Mouse (Mus musculus) limb, embryonic 10.5 days (tissue): Measurements from ENCODE around the gene Dpy19l1. TPM values are rescaled to one million over a fixed set of nuclear protein-coding genes. Genes with fewer than 3 reads are reported as not detected.

Source experiments
- DNase-seq: peaks from one replicate; pipeline ENCODE4 v3.0.0-alpha.2; 2017; ENCODE audit warnings: low spot score
- H3K27ac ChIP-seq: fragments of 300-500 bp; sonication (generic); 2 replicates; pipeline ENCODE4 v1.5.1; 2016; ENCODE audit warnings: mild to moderate bottlenecking
- H3K27me3 ChIP-seq: fragments of 300-500 bp; sonication (generic); 2 replicates; pipeline ENCODE4 v1.6.1; 2016; ENCODE audit warnings: low read depth, mild to moderate bottlenecking; ENCODE audit not compliant: poor library complexity, severe bottlenecking
- H3K36me3 ChIP-seq: fragments of 300-500 bp; sonication (generic); 2 replicates; pipeline ENCODE4 v1.6.1; 2016; ENCODE audit warnings: mild to moderate bottlenecking, moderate library complexity
- H3K4me1 ChIP-seq: fragments of 300-500 bp; sonication (generic); 2 replicates; pipeline ENCODE4 v1.6.1; 2016
- H3K4me3 ChIP-seq: fragments of 300-500 bp; sonication (generic); 2 replicates; pipeline ENCODE4 v1.5.1; 2016; ENCODE audit warnings: mild to moderate bottlenecking, moderate library complexity
- H3K9me3 ChIP-seq: fragments of 300-500 bp; sonication (generic); replicated peaks from 2 replicates; pipeline ENCODE4 v1.6.1; 2016; ENCODE audit warnings: mild to moderate bottlenecking
- WGBS: fragments of 180-500 bp; shearing (Covaris S2); methylation state at CpG from one replicate; pipeline ENCODE4 v1.1.7; 2016; 5-methylcytosine and 5-hydroxymethylcytosine counted together
- polyA plus RNA-seq: library from polyadenylated mRNA; unstranded; fragments of >200 nt; fragmentation: Nextera tagmentation; extraction: Ambion mirVana; gene quantifications from 2 replicates; pipeline ENCODE4 v1.2.1, GENCODE M21; 2016

Gene Dpy19l1
- polyA plus RNA-seq, 1 experiment from 2014 or later = 8.6 TPM

DNA sequence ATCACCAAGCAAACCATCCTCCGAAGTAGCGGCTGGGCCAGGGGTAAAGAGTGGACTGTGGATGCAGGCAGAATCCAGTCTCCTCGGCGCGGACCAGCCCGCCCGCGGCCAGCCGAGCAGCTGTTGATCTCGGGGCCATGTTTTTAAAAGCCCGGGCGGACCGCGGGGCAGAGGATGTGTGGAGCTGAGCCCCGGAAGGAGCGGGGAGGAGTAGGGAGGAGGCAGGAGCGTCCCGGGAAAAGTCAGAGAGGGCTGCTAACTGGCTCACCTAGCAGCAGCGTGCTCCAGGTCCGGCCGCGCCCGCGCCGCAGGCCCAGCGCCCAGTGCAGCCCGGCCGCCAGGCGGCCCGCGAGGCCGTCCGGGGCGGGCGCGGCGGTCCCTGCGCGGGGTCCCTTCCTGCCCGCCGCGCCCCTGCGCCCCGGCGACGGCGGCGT is 352 bp downstream of the Dpy19l1 start:
- Histone ChIP-seq H3K4me3 (peak overlapping the region; percentile 77), H3K9me3 (no peaks in the 10 kb centered on the region), H3K27ac (peak overlapping the region; percentile 93), H3K4me1 (peaks cover 13% of the 10 kb centered on the region), H3K27me3 (no peaks in the 10 kb centered on the region), H3K36me3 (no peaks in the 10 kb centered on the region)
- DNase-seq = no peak
- WGBS = 7% methylated on average over 46 of the region's 48 CpGs

DNA sequence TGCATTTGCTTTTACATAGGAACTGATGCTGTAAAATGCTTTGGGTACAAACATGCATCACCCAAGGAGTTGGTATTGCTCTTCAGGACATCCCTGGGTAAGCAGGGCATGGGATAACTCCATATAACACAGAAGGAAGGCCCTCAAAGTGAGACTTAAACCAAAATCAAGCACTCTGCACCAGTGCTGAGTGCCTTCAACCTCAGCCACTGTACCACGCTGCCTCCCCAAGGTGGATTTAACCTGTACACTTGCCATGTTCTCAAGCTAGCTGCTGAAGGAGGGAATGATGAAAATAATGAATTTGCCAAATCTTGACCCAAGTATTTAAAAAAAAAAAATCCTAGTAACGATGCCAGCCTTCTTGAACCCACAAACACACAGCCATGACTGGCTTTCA is 1.3 kb downstream of the Dpy19l1 start:
- no peak overlapping the region for H3K27ac ChIP-seq
- no peaks in the 10 kb centered on the region for H3K27me3 ChIP-seq
- H3K4me1 ChIP-seq = peaks cover 13% of the 10 kb centered on the region
- DNase-seq = no peak
- 62% methylated on average over 2 of the region's 2 CpGs for WGBS
- no peaks in the 10 kb centered on the region for H3K9me3 ChIP-seq
- H3K4me3 ChIP-seq = peak overlapping the region; percentile 77
- H3K36me3 ChIP-seq = no peaks in the 10 kb centered on the region

DNA sequence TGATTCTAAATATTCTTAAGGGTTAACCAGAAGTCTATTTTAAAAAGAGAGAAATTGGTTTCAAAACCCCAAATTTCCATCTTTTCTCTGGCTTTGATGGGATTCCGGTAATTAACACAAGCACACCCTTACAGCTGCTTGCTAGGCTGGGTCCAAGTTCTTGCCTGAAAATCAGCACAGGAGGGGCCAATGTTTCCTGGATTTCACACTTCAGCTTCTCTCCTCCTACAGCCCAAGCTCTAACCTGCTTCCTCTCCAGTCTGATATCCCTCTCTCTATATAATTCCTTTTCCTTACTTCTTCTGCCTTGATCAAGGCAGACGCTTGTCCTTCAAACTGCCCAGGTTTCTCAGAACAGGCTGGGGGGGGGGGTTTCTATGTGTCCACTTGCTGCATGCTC is 6.7 kb downstream of the Dpy19l1 start:
- 92% methylated on average over 2 of the region's 2 CpGs for WGBS
- Histone ChIP-seq H3K9me3 (no peaks in the 10 kb centered on the region), H3K27me3 (no peaks in the 10 kb centered on the region), H3K36me3 (no peaks in the 10 kb centered on the region), H3K4me3 (no peak overlapping the region), H3K4me1 (peaks cover 4% of the 10 kb centered on the region; the same call in 1 of the 2 replicates), H3K27ac (no peak overlapping the region)
- DNase-seq = no peak

DNA sequence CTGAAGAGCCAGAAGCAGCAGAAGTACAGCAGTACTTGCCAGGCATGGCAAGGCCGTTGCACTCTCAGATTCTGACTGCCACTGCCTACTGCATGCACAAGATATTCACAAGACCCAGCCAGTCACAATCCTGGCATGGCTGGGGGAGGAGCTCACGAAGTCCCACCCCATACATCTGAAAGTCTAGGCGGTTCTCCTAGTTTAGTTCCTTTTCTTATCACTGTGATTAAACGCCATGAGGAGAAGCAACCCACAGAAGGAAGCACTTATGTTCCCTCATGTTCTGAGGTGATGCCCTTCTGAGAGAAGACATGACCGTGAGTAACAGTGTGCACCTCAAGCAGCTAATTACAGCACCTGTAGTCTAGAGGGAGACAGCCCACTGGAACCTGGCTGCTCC is 12.4 kb downstream of the Dpy19l1 start:
- WGBS = 87% methylated on average over 5 of the region's 5 CpGs
- H3K36me3 ChIP-seq = no peaks in the 10 kb centered on the region
- no peak overlapping the region for H3K4me3 ChIP-seq
- H3K27ac ChIP-seq = no peak overlapping the region
- H3K9me3 ChIP-seq = no peaks in the 10 kb centered on the region
- no peak for DNase-seq
- H3K27me3 ChIP-seq = no peaks in the 10 kb centered on the region
- H3K4me1 ChIP-seq = no peaks in the 10 kb centered on the region

DNA sequence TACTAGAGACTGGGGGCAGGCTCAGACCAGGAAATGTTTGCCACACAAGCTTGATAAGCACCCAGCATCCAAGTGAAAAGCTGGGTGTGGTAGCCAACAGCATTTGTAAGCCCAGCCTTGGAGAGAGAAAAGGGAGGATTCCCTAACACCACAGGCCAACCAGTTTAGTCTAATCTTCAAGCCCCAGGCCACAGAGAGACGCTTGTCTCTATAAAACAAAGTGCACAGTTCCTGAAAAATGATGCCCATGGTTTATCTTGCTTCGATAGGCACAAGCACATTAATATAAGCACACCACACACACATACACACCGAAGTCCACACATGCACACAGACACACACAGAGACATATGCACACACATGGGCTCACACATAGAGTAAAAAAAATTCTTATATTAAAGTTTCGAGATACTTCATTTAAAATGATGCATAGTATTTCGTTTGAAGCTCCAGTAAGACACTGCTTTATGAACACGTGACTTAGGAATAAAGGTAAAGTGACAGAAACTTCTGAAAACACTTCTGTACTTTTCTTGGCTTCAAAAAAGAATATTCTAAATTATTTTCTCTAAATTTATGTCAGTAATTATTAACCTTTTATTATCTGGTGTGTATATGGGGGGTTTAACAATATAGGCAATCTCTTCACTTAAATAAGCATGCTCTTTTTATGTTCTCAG is 14.4 kb downstream of the Dpy19l1 start:
- Histone ChIP-seq H3K27ac (no peak overlapping the region), H3K27me3 (no peaks in the 10 kb centered on the region), H3K4me3 (no peak overlapping the region), H3K36me3 (no peaks in the 10 kb centered on the region), H3K9me3 (no peaks in the 10 kb centered on the region), H3K4me1 (no peaks in the 10 kb centered on the region)
- no peak for DNase-seq
- 92% methylated on average over 6 of the region's 6 CpGs for WGBS

DNA sequence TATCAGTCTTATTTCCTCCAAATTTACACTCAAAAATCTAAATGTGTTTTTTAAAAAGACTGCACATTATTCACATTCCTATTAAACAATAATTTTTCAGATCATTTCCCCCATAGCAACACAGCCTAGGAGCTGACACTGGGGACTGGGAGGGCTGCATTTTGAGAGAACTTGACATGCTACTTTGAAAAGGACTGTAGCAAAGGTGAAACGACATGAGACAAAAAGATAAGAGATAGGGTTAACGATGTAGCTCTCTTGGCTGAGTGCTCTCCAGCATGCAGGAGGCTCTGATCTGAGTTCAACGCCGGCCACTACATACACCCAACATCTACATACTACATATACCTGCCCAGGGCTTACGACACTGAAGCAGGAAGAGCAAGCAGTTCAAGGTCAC is 20.6 kb downstream of the Dpy19l1 start:
- 87% methylated on average over 5 of the region's 5 CpGs for WGBS
- Histone ChIP-seq H3K4me3 (no peak overlapping the region), H3K9me3 (no peaks in the 10 kb centered on the region)

DNA sequence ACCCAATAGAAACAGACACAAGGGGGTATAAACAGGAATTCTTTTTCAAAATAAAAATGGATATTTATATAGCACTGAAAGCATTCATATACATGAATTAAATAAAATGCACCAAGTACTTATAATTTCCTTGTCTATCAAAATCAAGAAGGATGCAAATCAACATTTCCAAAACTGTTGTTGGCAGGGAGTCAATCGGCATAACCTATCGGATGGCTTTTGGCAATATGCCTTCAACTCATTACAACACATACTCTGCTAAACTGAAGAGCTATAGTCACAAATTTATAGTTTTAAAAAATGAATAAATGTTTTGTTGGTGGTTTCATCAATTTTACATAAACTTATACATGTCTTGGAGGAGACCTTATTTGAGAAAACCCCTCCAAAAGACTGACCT is 25.7 kb downstream of the Dpy19l1 start:
- H3K4me3 ChIP-seq = no peak overlapping the region
- H3K4me1 ChIP-seq = no peaks in the 10 kb centered on the region
- WGBS = 95% methylated on average over 2 of the region's 2 CpGs
- no peaks in the 10 kb centered on the region for H3K9me3 ChIP-seq
- H3K27ac ChIP-seq = no peak overlapping the region
- no peak for DNase-seq
- H3K36me3 ChIP-seq = peaks cover 22% of the 10 kb centered on the region
- H3K27me3 ChIP-seq = no peaks in the 10 kb centered on the region

More for the DNA sequence above, 20.6 kb downstream of the Dpy19l1 start:
- H3K27ac ChIP-seq = no peak overlapping the region
- no peak for DNase-seq
- peaks cover 22% of the 10 kb centered on the region for H3K36me3 ChIP-seq
- H3K4me1 ChIP-seq = no peaks in the 10 kb centered on the region
- H3K27me3 ChIP-seq = no peaks in the 10 kb centered on the region

DNA sequence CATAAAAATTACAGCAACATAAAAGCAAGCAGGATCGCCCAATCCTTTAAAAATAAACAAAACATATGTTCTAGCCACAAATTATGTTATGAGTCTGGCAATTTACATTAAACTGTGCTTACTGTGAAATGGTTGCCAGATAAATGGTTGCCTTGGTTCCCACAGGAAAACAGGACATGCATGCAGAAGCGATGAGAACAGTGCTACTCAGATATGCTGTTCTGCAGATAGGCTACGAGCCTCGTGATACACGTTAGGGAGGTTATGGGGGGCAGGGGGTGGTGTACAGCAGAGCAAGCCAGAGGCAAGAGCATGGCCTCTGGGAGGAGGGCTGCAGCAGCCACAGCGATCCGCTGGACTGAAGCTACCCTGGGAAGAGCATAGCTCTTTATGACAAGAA is 29.1 kb downstream of the Dpy19l1 start:
- no peak for DNase-seq
- Histone ChIP-seq H3K27ac (no peak overlapping the region), H3K9me3 (no peaks in the 10 kb centered on the region), H3K4me1 (no peaks in the 10 kb centered on the region), H3K27me3 (no peaks in the 10 kb centered on the region), H3K4me3 (no peak overlapping the region), H3K36me3 (peaks cover 8% of the 10 kb centered on the region)
- 94% methylated on average over 7 of the region's 7 CpGs for WGBS

DNA sequence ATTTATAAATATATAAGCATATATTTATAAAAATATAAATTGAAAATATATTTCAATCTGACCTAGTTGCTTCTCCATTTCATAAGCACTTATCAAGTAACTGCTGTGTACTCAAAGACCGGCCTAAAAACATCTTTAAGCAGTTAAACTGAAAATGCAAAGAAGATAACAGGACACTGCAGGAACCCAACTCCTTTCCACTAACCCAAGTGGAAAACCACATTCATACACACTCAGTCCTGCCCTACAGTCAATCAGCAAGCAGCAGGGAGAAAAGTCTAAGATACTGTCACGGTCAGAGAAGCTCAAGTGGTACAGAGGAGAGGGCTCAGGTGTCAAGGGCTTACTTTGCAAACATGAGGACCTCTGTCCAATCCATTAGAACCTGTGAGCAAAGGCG is 30.4 kb downstream of the Dpy19l1 start:
- DNase-seq = no peak
- Histone ChIP-seq H3K27ac (no peak overlapping the region), H3K4me3 (no peak overlapping the region), H3K36me3 (peaks cover under 1% of the 10 kb centered on the region), H3K4me1 (no peaks in the 10 kb centered on the region), H3K9me3 (no peaks in the 10 kb centered on the region), H3K27me3 (no peaks in the 10 kb centered on the region)
- WGBS = 97% methylated on average over 3 of the region's 3 CpGs

DNA sequence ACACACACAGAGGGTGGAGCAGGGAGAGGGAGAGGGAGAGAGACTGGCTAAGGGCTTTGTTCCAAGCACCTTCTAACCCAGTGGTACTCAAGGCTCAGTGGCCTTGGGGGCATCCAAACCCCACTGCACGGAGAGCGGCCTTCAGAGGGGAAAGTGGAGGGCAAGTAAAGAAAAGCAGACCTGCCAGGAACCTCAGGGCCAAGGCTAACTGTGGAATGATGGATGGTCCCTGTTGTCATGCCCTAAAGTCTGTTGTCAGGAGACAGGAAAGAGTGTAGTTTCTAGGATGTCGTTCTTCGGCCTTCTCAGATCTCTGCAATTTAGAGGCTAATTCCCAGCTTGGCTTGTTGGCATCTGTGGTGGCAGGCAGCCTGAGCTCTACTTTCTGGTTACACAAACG is 32.8 kb downstream of the Dpy19l1 start:
- H3K27me3 ChIP-seq = no peaks in the 10 kb centered on the region
- no peaks in the 10 kb centered on the region for H3K9me3 ChIP-seq
- H3K27ac ChIP-seq = no peak overlapping the region
- H3K4me1 ChIP-seq = no peaks in the 10 kb centered on the region
- 85% methylated on average over 5 of the region's 5 CpGs for WGBS
- H3K4me3 ChIP-seq = no peak overlapping the region
- peaks cover 5% of the 10 kb centered on the region; the same call in 1 of the 2 replicates for H3K36me3 ChIP-seq
- DNase-seq = no peak

DNA sequence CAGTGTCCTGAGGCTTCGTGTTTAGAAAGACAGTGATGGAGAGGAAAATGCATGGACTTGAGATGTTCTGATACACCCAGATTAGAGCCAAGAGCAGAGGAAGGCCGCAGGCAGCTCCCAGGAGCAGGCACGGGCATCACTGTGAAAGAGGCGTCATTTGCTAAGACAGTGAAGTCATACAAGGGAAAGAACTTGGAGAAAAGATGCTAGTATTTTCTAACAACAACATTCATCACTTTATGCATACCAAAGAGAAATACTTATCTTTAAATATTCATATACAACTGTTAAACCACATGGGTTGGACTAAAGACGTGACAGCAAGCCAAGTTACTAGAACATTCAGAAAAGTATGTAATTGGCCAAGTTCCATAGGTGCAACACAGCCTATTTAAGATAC is 35.8 kb downstream of the Dpy19l1 start:
- Histone ChIP-seq H3K27ac (no peak overlapping the region), H3K27me3 (no peaks in the 10 kb centered on the region)
- WGBS = 93% methylated on average over 5 of the region's 5 CpGs

DNA sequence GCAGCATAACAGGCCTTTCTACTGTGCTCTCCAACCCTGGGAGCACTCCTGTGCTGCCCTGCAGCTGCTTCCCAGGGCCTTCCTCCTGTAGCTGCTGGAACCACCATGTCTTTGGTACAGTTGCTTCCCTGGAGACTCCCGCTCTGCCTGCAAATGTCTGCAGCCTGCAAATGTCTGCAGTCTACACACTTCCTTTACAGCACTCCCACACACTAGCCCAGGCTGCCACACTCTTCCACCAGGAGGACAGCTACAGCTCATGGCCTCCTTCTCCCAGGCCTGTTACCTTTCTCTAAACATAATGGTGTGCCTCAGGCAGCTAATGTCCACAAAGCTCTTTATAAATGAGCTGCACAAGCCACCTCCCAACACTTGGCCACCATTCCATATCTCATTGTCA is 36.3 kb downstream of the Dpy19l1 start:
- no peaks in the 10 kb centered on the region for H3K9me3 ChIP-seq
- DNase-seq = no peak
- peaks cover 5% of the 10 kb centered on the region for H3K36me3 ChIP-seq
- no peak overlapping the region for H3K27ac ChIP-seq
- 100% methylated on average over 1 of the region's 1 CpGs for WGBS
- H3K4me1 ChIP-seq = no peaks in the 10 kb centered on the region
- no peak overlapping the region for H3K4me3 ChIP-seq
- no peaks in the 10 kb centered on the region for H3K27me3 ChIP-seq

More for the DNA sequence above, 35.8 kb downstream of the Dpy19l1 start:
- Histone ChIP-seq H3K4me1 (no peaks in the 10 kb centered on the region), H3K4me3 (no peak overlapping the region), H3K9me3 (no peaks in the 10 kb centered on the region), H3K36me3 (peaks cover 5% of the 10 kb centered on the region; the same call in 1 of the 2 replicates)
- no peak for DNase-seq

DNA sequence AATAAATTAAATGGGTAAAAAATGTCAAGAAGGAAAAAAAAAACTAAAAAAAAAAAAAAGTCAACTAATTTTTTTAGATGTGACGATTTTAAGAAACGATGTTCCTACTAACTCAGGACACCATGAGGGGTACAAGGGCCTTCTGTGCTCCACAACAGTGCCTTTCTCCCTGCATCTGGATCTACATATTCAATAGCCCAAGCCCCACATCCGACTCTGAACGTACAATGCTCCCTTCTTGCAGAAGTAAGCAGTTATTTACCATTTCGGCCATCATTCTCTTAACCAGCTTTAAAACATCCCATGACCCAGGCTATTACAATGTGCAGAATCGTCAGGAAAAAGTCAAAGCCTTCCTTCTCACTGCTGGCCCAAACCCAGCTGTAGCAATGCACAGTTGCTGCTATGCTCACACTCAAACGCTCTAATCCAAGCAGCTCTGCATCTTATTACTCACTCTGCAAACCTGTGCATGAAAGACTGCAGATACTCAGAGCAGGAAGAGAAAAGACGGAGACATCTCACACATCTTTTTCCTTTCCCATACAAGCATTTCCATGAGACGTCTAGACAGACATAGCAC is 41.5 kb downstream of the Dpy19l1 start:
- H3K27ac ChIP-seq = no peak overlapping the region
- H3K4me3 ChIP-seq = no peak overlapping the region
- no peaks in the 10 kb centered on the region for H3K4me1 ChIP-seq
- DNase-seq = no peak
- no peaks in the 10 kb centered on the region for H3K9me3 ChIP-seq
- H3K27me3 ChIP-seq = no peaks in the 10 kb centered on the region
- peaks cover 10% of the 10 kb centered on the region for H3K36me3 ChIP-seq
- WGBS = 92% methylated on average over 9 of the region's 9 CpGs
